Mouse (Mus musculus) brain, embryonic 14.5 days (tissue): ENCODE data around the gene Cluap1.

Experiments
- CTCF ChIP-seq: fragments of 200-500 bp; IDR thresholded peaks from 2 replicates; pipeline ENCODE4 v1.5.1; 2012; ENCODE audit warnings: inconsistent platforms, mild to moderate bottlenecking, moderate library complexity, borderline replicate concordance; ENCODE audit not compliant: insufficient read depth, insufficient read length; ENCODE audit errors: extremely low read depth
- POLR2A ChIP-seq: fragments of 200-500 bp; IDR thresholded peaks from 2 replicates; pipeline ENCODE4 v1.6.1; 2012; ENCODE audit warnings: mild to moderate bottlenecking, inconsistent platforms, borderline replicate concordance; ENCODE audit not compliant: poor library complexity, insufficient read depth, insufficient read length, severe bottlenecking; ENCODE audit errors: extremely low read depth

DNA sequence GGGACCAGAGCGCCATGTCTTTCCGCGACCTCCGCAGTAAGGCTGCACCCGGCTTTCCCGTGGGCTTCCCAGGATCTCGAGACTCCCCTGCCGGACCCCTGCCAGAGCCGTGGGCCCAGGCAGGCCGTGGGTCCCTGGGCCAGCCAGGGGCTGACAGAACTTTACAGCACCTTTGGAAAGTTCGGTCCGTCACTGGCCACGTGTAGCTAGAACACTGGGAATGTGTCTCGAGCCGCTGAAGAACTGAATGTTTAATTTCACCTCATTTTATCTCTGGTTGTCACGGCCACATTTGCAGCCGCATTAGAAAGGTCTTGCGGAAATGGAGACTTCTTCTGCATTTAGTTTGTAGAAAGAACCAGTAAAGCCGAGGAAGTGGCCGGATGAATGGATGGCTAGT, 517 bp downstream of the Cluap1 start:
- TF ChIP-seq CTCF (no peak), POLR2A (0 out of 2 replicates have a peak, but pooled peaks have one; percentile 5)
